Mouse (Mus musculus): ENCODE results near the gene Lpin2. TPM values are rescaled to one million over a fixed set of nuclear protein-coding genes. Genes with fewer than 3 reads are reported as not detected.

The Lpin2 gene
- polyA plus RNA-seq, 1 experiment from 2014 or later, result 24.2 TPM

- Histone ChIP-seq H3K4me3 (no peak overlapping the region), H3K9me3 (no peaks in the 10 kb centered on the region), H3K27ac (peak overlapping the region; percentile 53; the same call in 1 of the 2 replicates), H3K36me3 (0 out of 2 replicates have a peak, but pooled peaks cover under 1% of the 10 kb centered on the region), H3K27me3 (ENCODE audit: insufficient read depth, poor library complexity, severe bottlenecking) (no peaks in the 10 kb centered on the region), H3K4me1 (peaks cover 84% of the 10 kb centered on the region)
- WGBS, result 64% methylated on average over 5 of the region's 5 CpGs
- no peak for DNase-seq (ENCODE audit: low spot score)
Measured at GRCm38 (mm10) chr17:71265336-71266051, 83.1 kb downstream of the Lpin2 start.

- H3K4me1 ChIP-seq, result peaks cover 77% of the 10 kb centered on the region
- no peaks in the 10 kb centered on the region for H3K9me3 ChIP-seq
- peak overlapping the region; percentile 78 for H3K27ac ChIP-seq
- DNase-seq (ENCODE audit: low spot score), result no peak
- WGBS, result 84% methylated on average over 8 of the region's 8 CpGs
- peaks cover 15% of the 10 kb centered on the region for H3K36me3 ChIP-seq
- H3K27me3 ChIP-seq (ENCODE audit: insufficient read depth, poor library complexity, severe bottlenecking), result no peaks in the 10 kb centered on the region
- H3K4me3 ChIP-seq, result no peak overlapping the region
Measured at GRCm38 (mm10) chr17:71267374-71267773, 85.0 kb downstream of the Lpin2 start.

DNA sequence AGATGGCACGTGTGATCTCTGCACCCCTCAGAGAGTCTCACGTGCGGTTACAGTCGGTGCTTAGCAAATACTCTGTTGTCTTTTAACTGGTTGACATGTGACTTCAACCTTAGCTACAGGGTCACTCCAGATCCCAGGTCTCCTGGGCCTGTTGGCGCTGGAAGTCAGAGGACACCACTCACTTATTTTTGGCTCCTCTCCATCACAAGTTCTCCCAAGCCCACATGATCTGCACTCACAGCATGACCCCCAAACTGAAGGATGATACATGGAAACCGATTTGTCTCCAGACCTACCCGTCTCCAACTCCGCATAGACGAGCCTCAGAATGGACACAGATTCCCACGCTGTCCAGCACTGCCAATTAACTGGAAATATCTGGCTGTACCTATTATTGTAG, 85.8 kb downstream of the Lpin2 start:
- no peak overlapping the region for H3K4me3 ChIP-seq
- WGBS, result 68% methylated on average over 10 of the region's 10 CpGs

DNA sequence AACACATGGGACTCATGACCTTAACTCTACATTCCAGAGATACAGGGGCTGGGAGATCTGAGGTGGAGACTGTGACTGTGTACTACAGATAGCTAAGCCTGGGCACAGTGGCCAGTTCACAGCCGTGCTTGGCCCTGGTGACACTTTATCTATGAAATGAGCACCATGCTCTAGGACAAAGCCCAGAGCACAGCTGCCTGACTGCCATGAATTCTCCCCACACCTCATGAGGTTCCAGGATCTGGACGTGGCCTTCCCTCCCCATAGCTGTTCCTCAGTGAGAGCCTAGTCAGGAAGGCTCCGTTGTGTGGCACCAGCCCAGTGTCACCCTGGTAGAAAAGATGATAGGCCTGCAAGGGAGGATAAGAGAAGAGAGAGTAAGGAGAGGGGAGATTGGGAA, 86.2 kb downstream of the Lpin2 start:
- Histone ChIP-seq H3K4me3 (no peak overlapping the region), H3K27ac (peak overlapping the region; percentile 78), H3K4me1 (peaks cover 66% of the 10 kb centered on the region), H3K36me3 (peaks cover 28% of the 10 kb centered on the region), H3K9me3 (no peaks in the 10 kb centered on the region), H3K27me3 (ENCODE audit: insufficient read depth, poor library complexity, severe bottlenecking) (no peaks in the 10 kb centered on the region)
- WGBS, result 21% methylated on average over 3 of the region's 3 CpGs
- no peak for DNase-seq (ENCODE audit: low spot score)

More for the DNA sequence above, 85.8 kb downstream of the Lpin2 start:
- Histone ChIP-seq H3K27ac (peak overlapping the region; percentile 78), H3K27me3 (ENCODE audit: insufficient read depth, poor library complexity, severe bottlenecking) (no peaks in the 10 kb centered on the region), H3K36me3 (peaks cover 23% of the 10 kb centered on the region), H3K9me3 (no peaks in the 10 kb centered on the region), H3K4me1 (peaks cover 69% of the 10 kb centered on the region)
- DNase-seq (ENCODE audit: low spot score), result no peak

DNA sequence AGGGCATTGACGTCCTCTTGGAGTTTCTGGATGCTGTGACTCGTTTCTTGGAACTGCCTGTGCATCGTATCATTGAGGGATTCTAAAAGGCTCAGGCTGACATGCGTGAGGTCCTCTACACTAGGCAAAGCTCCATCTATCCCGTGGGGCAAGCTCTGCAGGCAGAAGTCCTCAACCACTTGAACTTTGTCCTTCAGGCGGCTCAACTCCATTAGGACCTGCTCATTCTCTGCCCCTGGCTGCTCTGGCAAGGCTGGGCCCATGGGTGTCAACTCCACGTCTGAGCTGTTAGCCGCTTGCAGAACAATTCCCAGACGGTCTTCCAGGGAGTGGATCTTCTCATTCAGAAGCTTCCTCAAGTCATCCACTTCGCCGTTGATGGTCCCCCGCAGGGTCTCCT, 91.5 kb downstream of the Lpin2 start:
- WGBS, result 88% methylated on average over 12 of the region's 12 CpGs
- Histone ChIP-seq H3K4me3 (no peak overlapping the region), H3K9me3 (no peaks in the 10 kb centered on the region), H3K27me3 (ENCODE audit: insufficient read depth, poor library complexity, severe bottlenecking) (no peaks in the 10 kb centered on the region), H3K27ac (no peak overlapping the region), H3K36me3 (peaks cover 47% of the 10 kb centered on the region), H3K4me1 (peaks cover 25% of the 10 kb centered on the region)
- no peak for DNase-seq (ENCODE audit: low spot score)

DNA sequence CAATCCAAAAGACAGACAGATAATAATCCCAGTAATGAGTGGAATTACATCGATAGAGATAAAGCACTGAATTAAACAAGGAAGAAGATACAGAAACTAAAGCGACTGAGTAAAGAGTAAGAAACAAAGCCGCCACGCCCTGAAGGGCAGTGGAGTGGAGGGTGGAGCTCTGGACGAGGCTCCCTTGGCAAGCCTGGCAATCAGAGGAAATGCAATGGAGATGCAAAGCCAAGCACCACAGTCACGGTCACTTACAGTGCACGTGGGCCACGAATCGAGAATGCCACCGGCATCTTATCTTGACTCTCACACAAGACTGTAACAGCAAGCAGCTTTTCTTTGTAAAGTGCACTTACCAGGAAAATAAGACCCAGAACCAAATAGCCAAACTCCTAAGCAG, 94.4 kb downstream of the Lpin2 start:
- WGBS, result 76% methylated on average over 10 of the region's 10 CpGs

GRCm38 (mm10) chr17:71277701-71278491, 95.5 kb downstream of the Lpin2 start:
- DNase-seq (ENCODE audit: low spot score), result no peak
- WGBS, result 84% methylated on average over 6 of the region's 6 CpGs

More for the DNA sequence above, 94.4 kb downstream of the Lpin2 start:
- DNase-seq (ENCODE audit: low spot score), result no peak
- H3K9me3 ChIP-seq, result no peaks in the 10 kb centered on the region
- H3K27me3 ChIP-seq (ENCODE audit: insufficient read depth, poor library complexity, severe bottlenecking), result no peaks in the 10 kb centered on the region
- peaks cover 50% of the 10 kb centered on the region for H3K36me3 ChIP-seq
- peaks cover 18% of the 10 kb centered on the region for H3K4me1 ChIP-seq
- H3K27ac ChIP-seq, result no peak overlapping the region
- H3K4me3 ChIP-seq, result no peak overlapping the region

GRCm38 (mm10) chr17:71282716-71283115, 100.4 kb downstream of the Lpin2 start:
- Histone ChIP-seq H3K27ac (peak overlapping the region; percentile 64), H3K27me3 (ENCODE audit: insufficient read depth, poor library complexity, severe bottlenecking) (no peaks in the 10 kb centered on the region), H3K36me3 (peaks cover 14% of the 10 kb centered on the region; the same call in 1 of the 2 replicates), H3K4me1 (peaks cover 72% of the 10 kb centered on the region), H3K9me3 (no peaks in the 10 kb centered on the region), H3K4me3 (no peak overlapping the region)
- no peak for DNase-seq (ENCODE audit: low spot score)
- WGBS, result 89% methylated on average over 9 of the region's 9 CpGs

More at GRCm38 (mm10) chr17:71277701-71278491, 95.5 kb downstream of the Lpin2 start:
- H3K4me1 ChIP-seq, result peaks cover 27% of the 10 kb centered on the region
- H3K27me3 ChIP-seq (ENCODE audit: insufficient read depth, poor library complexity, severe bottlenecking), result no peaks in the 10 kb centered on the region
- peaks cover 38% of the 10 kb centered on the region for H3K36me3 ChIP-seq
- H3K27ac ChIP-seq, result 0 out of 2 replicates have a peak overlapping the region, but pooled peaks have one; percentile 16
- H3K9me3 ChIP-seq, result no peaks in the 10 kb centered on the region
- H3K4me3 ChIP-seq, result no peak overlapping the region

- peaks cover 13% of the 10 kb centered on the region; the same call in 1 of the 2 replicates for H3K36me3 ChIP-seq
- no peak overlapping the region for H3K4me3 ChIP-seq
- 68% methylated on average over 4 of the region's 4 CpGs for WGBS
- no peaks in the 10 kb centered on the region for H3K9me3 ChIP-seq
- peak; percentile 93 for DNase-seq (ENCODE audit: low spot score)
- no peaks in the 10 kb centered on the region for H3K27me3 ChIP-seq (ENCODE audit: insufficient read depth, poor library complexity, severe bottlenecking)
- H3K4me1 ChIP-seq, result peaks cover 71% of the 10 kb centered on the region
- H3K27ac ChIP-seq, result peak overlapping the region; percentile 64; the same call in 1 of the 2 replicates
Measured at GRCm38 (mm10) chr17:71283237-71283636, 100.9 kb downstream of the Lpin2 start.

DNA sequence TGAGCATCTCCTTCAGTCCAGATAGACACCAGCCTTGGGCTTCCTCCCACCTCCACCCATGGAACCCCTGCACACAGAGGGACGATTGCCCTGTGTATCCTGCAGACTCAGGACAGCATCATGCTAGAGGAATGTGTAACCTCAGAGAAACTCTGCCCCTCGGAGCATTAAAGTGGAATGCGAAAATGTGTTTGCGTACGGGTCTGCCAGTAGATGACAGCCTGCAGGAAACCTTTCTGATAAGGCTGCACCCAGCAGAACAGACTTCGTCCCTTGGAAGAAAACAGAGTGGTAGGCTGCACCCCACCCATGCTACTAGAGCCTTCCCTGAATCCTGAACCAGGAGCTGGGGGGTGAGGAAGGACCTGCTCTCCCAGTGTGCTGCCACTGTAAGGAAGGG, 102.5 kb downstream of the Lpin2 start:
- 4% methylated on average over 6 of the region's 6 CpGs for WGBS
- Histone ChIP-seq H3K9me3 (no peaks in the 10 kb centered on the region), H3K27ac (peak overlapping the region; percentile 85), H3K4me1 (peaks cover 77% of the 10 kb centered on the region), H3K36me3 (0 out of 2 replicates have a peak, but pooled peaks cover 5% of the 10 kb centered on the region), H3K4me3 (peak overlapping the region; percentile 38), H3K27me3 (ENCODE audit: insufficient read depth, poor library complexity, severe bottlenecking) (no peaks in the 10 kb centered on the region)
- peak; percentile 88 for DNase-seq (ENCODE audit: low spot score)

DNA sequence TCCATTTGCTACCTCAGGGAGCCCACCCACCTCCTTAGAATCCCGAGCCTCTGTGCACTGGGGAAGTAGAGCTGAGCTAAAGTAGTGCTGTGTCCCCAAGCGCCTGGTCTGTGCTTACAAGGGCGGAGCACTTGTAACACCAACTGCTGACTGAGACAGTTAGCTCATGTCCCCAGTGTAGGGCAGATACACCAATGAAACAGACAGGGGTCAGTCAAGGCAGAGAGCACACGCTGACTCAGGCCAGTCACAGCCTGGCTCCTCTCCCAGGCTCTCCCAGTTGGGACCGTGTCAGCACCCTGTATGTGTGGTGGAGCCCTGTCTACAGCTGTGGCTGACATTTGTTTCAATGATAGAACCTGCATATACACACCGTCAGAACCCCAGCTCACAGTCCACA, 103.6 kb downstream of the Lpin2 start:
- Histone ChIP-seq H3K27ac (peak overlapping the region; percentile 85), H3K4me3 (no peak overlapping the region), H3K4me1 (peaks cover 79% of the 10 kb centered on the region), H3K9me3 (no peaks in the 10 kb centered on the region), H3K27me3 (ENCODE audit: insufficient read depth, poor library complexity, severe bottlenecking) (no peaks in the 10 kb centered on the region), H3K36me3 (no peaks in the 10 kb centered on the region)
- DNase-seq (ENCODE audit: low spot score), result no peak
- WGBS, result 30% methylated on average over 6 of the region's 6 CpGs

GRCm38 (mm10) chr17:71287586-71287985, 105.2 kb downstream of the Lpin2 start:
- no peaks in the 10 kb centered on the region for H3K27me3 ChIP-seq (ENCODE audit: insufficient read depth, poor library complexity, severe bottlenecking)
- H3K27ac ChIP-seq, result peak overlapping the region; percentile 71
- H3K4me1 ChIP-seq, result peaks cover 86% of the 10 kb centered on the region
- DNase-seq (ENCODE audit: low spot score), result no peak
- 90% methylated on average over 7 of the region's 7 CpGs for WGBS
- no peak overlapping the region for H3K4me3 ChIP-seq
- H3K9me3 ChIP-seq, result no peaks in the 10 kb centered on the region
- H3K36me3 ChIP-seq, result no peaks in the 10 kb centered on the region
